8 mouse cellular contexts compared by ENCODE assay signal in genomic region chr6:47650463-47651384, GRCm38 (mm10). TPM values are rescaled to one million over a fixed set of nuclear protein-coding genes. Genes with fewer than 3 reads are reported as not detected.
A peak's percentile ranks its signal among the peaks of the same experiment; 100 is the strongest.
DNase-seq lines count a peak whose midpoint lies in the region; ATAC-seq and TF ChIP-seq lines count a peak whose summit lies in the region.

No protein-coding gene starts in this region.

- H3K4me1 ChIP-seq in bone marrow macrophage, adult 2 months (ENCODE audit: control insufficient read depth, insufficient read depth, low read length), result no peaks in the 10 kb centered on the region
- H3K4me1 ChIP-seq in embryonic fibroblast, embryonic 13.5 days (ENCODE audit: control insufficient read depth, insufficient read depth, low read length), result no peaks in the 10 kb centered on the region
- H3K4me1 ChIP-seq in kidney, embryonic 14.5 days (ENCODE audit: control insufficient read depth, insufficient read depth, low read length), result no peaks in the 10 kb centered on the region

- no peaks in the 10 kb centered on the region for H3K36me3 ChIP-seq in kidney, embryonic 14.5 days (ENCODE audit: control insufficient read depth, insufficient read depth, low read length)

- TF ChIP-seq POLR2A in bone marrow macrophage, adult 2 months (IDR thresholded peaks at IDR 0.05; ENCODE audit: borderline replicate concordance, low read depth, low read length), result no peak
- TF ChIP-seq POLR2A in embryonic fibroblast, embryonic 13.5 days (IDR thresholded peaks at IDR 0.05; ENCODE audit: low read depth, low read length), result 0 out of 2 replicates have a peak, but pooled peaks have one; percentile 9

- TF ChIP-seq CTCF in bone marrow macrophage, adult 2 months (IDR thresholded peaks at IDR 0.05; ENCODE audit: low read depth, low read length), result peak; percentile 82
- peak; percentile 55; the same call in 1 of the 2 replicates for TF ChIP-seq CTCF in embryonic fibroblast, embryonic 13.5 days (IDR thresholded peaks at IDR 0.05; ENCODE audit: borderline replicate concordance, insufficient read depth, low read length)

- peak overlapping the region; percentile 71 for H3K4me2 ChIP-seq in kidney, embryonic 14.5 days (replicated peaks; ENCODE audit: low read depth, low read length)

- peak; percentile 97 for ATAC-seq in kidney, embryonic 14.5 days (ENCODE audit: low FRiP score, low TSS enrichment)
- peak; percentile 92 for ATAC-seq in monocyte, adult 5-6 weeks (replicated peaks; ENCODE audit: insufficient number of reproducible peaks, low FRiP score, low TSS enrichment, poor library complexity, severe bottlenecking)

- peak overlapping the region; percentile 36 for H3K27ac ChIP-seq in bone marrow macrophage, adult 2 months (ENCODE audit: insufficient read depth, low read depth, low read length)
- H3K27ac ChIP-seq in embryonic fibroblast, embryonic 13.5 days (ENCODE audit: insufficient read depth, low read length), result no peak overlapping the region
- H3K27ac ChIP-seq in kidney, embryonic 14.5 days (ENCODE audit: low read depth, low read length), result no peak overlapping the region

- peak; percentile 100 for DNase-seq in A20 (ENCODE audit: low read depth, low spot score)
- DNase-seq in heart, adult 9 months (ENCODE audit: low spot score in 2 of 2), result peak; percentile 87 to 94
- DNase-seq in liver, result peak; percentile 88
- DNase-seq in spleen, postnatal 4 days (ENCODE audit: low spot score in 2 of 2), result peak; percentile 91 to 99

- peak overlapping the region; percentile 80 for H3K4me3 ChIP-seq in bone marrow macrophage, adult 2 months (ENCODE audit: insufficient read depth, low read length)
- peak overlapping the region; percentile 58 for H3K4me3 ChIP-seq in embryonic fibroblast, embryonic 13.5 days (ENCODE audit: insufficient read depth, low read length)
- H3K4me3 ChIP-seq in kidney, embryonic 14.5 days (ENCODE audit: low read length), result peak overlapping the region; percentile 64

- H3K9me3 ChIP-seq in kidney, embryonic 14.5 days (ENCODE audit: control insufficient read depth, low read length), result no peaks in the 10 kb centered on the region

- H3K9ac ChIP-seq in kidney, embryonic 14.5 days (ENCODE audit: low read depth, low read length), result peak overlapping the region; percentile 63

- no peaks in the 10 kb centered on the region for H3K27me3 ChIP-seq in kidney, embryonic 14.5 days (ENCODE audit: control insufficient read depth, insufficient read depth, low read length)

- WGBS in kidney, embryonic 14.5 days, result 4% methylated on average over 46 of the region's 46 CpGs

RNA-seq across cellular contexts. Expression of gene Ezh2, which starts 55.6 kb away (rescaled TPM):
- polyA plus RNA-seq in bone marrow macrophage, adult 2 months (2012; ENCODE audit: insufficient read depth, insufficient read length, missing spikeins), result 41.5 and 61.9 TPM in 2 replicates
- 44.2 and 63.9 TPM in 2 replicates for polyA plus RNA-seq in embryonic fibroblast, embryonic 13.5 days (2011; ENCODE audit: insufficient read length, low read depth, missing spikeins)
- polyA plus RNA-seq in kidney, embryonic 14.5 days (2014; fragmentation: Nextera tagmentation; extraction: Ambion mirVana), result 114 and 144 TPM in 2 replicates
- 37.1 to 69.1 TPM (median 58.8 TPM) in 3 replicates for total RNA-seq in monocyte, adult 5-6 weeks (2017)
